Mouse (Mus musculus): Measurements from ENCODE around the gene Atp8a1. TPM values are rescaled to one million over a fixed set of nuclear protein-coding genes. Genes with fewer than 3 reads are reported as not detected.
A peak's percentile ranks its signal among the peaks of the same experiment; 100 is the strongest.

Atp8a1 gene
- polyA plus RNA-seq, 1 experiment from 2014 or later, result 17.8 TPM

- Histone ChIP-seq H3K27ac (ENCODE audit: low read depth, low read length) (peak overlapping the region; percentile 97; the same call in 1 of the 2 replicates), H3K27me3 (ENCODE audit: control insufficient read depth, insufficient read depth, low read length) (peaks cover 4% of the 10 kb centered on the region), H3K4me2 (replicated peaks; ENCODE audit: low read depth, low read length) (no peak overlapping the region; the same call in 1 of the 2 replicates), H3K4me3 (ENCODE audit: low read length) (no peak overlapping the region; the same call in 1 of the 2 replicates), H3K9me3 (ENCODE audit: control insufficient read depth, low read length) (no peaks in the 10 kb centered on the region), H3K9ac (ENCODE audit: low read depth, low read length) (no peak overlapping the region), H3K36me3 (ENCODE audit: control insufficient read depth, insufficient read depth, low read length) (no peaks in the 10 kb centered on the region; the same call in none of the 2 replicates), H3K4me1 (ENCODE audit: control insufficient read depth, insufficient read depth, low read length) (0 out of 2 replicates have a peak, but pooled peaks cover 9% of the 10 kb centered on the region)
- no peak for ATAC-seq (ENCODE audit: low FRiP score, low TSS enrichment)
- 12% methylated on average over 5 of the region's 5 CpGs for WGBS
Measured at GRCm38 (mm10) chr5:67605951-67606350, 241.3 kb downstream of the Atp8a1 start.

- Histone ChIP-seq H3K27me3 (ENCODE audit: control insufficient read depth, insufficient read depth, low read length) (no peaks in the 10 kb centered on the region), H3K4me1 (ENCODE audit: control insufficient read depth, insufficient read depth, low read length) (peaks cover 10% of the 10 kb centered on the region; the same call in 1 of the 2 replicates), H3K4me2 (replicated peaks; ENCODE audit: low read depth, low read length) (no peak overlapping the region), H3K27ac (ENCODE audit: low read depth, low read length) (no peak overlapping the region), H3K9ac (ENCODE audit: low read depth, low read length) (no peak overlapping the region), H3K9me3 (ENCODE audit: control insufficient read depth, low read length) (no peaks in the 10 kb centered on the region), H3K36me3 (ENCODE audit: control insufficient read depth, insufficient read depth, low read length) (no peaks in the 10 kb centered on the region), H3K4me3 (ENCODE audit: low read length) (no peak overlapping the region)
- ATAC-seq (ENCODE audit: low FRiP score, low TSS enrichment), result no peak
- 84% methylated on average over 9 of the region's 9 CpGs for WGBS
Measured at GRCm38 (mm10) chr5:67599935-67600334, 247.3 kb downstream of the Atp8a1 start.

GRCm38 (mm10) chr5:67595629-67596028, 251.6 kb downstream of the Atp8a1 start:
- H3K27me3 ChIP-seq (ENCODE audit: control insufficient read depth, insufficient read depth, low read length), result no peaks in the 10 kb centered on the region
- ATAC-seq (ENCODE audit: low FRiP score, low TSS enrichment), result peak; percentile 60; the same call in 1 of the 2 replicates
- WGBS, result 39% methylated on average over 7 of the region's 7 CpGs
- H3K9me3 ChIP-seq (ENCODE audit: control insufficient read depth, low read length), result no peaks in the 10 kb centered on the region
- H3K4me2 ChIP-seq (replicated peaks; ENCODE audit: low read depth, low read length), result no peak overlapping the region
- no peak overlapping the region for H3K4me3 ChIP-seq (ENCODE audit: low read length)
- peaks cover 1% of the 10 kb centered on the region; the same call in 1 of the 2 replicates for H3K4me1 ChIP-seq (ENCODE audit: control insufficient read depth, insufficient read depth, low read length)
- no peaks in the 10 kb centered on the region for H3K36me3 ChIP-seq (ENCODE audit: control insufficient read depth, insufficient read depth, low read length)
- no peak overlapping the region for H3K27ac ChIP-seq (ENCODE audit: low read depth, low read length)
- H3K9ac ChIP-seq (ENCODE audit: low read depth, low read length), result no peak overlapping the region; the same call in 1 of the 2 replicates

GRCm38 (mm10) chr5:67595070-67595469, 252.2 kb downstream of the Atp8a1 start:
- Histone ChIP-seq H3K4me2 (replicated peaks; ENCODE audit: low read depth, low read length) (no peak overlapping the region), H3K36me3 (ENCODE audit: control insufficient read depth, insufficient read depth, low read length) (no peaks in the 10 kb centered on the region), H3K4me3 (ENCODE audit: low read length) (no peak overlapping the region), H3K27ac (ENCODE audit: low read depth, low read length) (no peak overlapping the region), H3K9ac (ENCODE audit: low read depth, low read length) (no peak overlapping the region), H3K27me3 (ENCODE audit: control insufficient read depth, insufficient read depth, low read length) (no peaks in the 10 kb centered on the region), H3K4me1 (ENCODE audit: control insufficient read depth, insufficient read depth, low read length) (no peaks in the 10 kb centered on the region; the same call in 1 of the 2 replicates), H3K9me3 (ENCODE audit: control insufficient read depth, low read length) (no peaks in the 10 kb centered on the region)
- ATAC-seq (ENCODE audit: low FRiP score, low TSS enrichment), result no peak
- WGBS, result 67% methylated on average over 1 of the region's 1 CpGs

- no peak overlapping the region for H3K9ac ChIP-seq (ENCODE audit: low read depth, low read length)
- H3K27me3 ChIP-seq (ENCODE audit: control insufficient read depth, insufficient read depth, low read length), result no peaks in the 10 kb centered on the region
- peak overlapping the region; percentile 63; the same call in 1 of the 2 replicates for H3K27ac ChIP-seq (ENCODE audit: low read depth, low read length)
- H3K4me2 ChIP-seq (replicated peaks; ENCODE audit: low read depth, low read length), result no peak overlapping the region
- H3K36me3 ChIP-seq (ENCODE audit: control insufficient read depth, insufficient read depth, low read length), result no peaks in the 10 kb centered on the region
- 39% methylated on average over 6 of the region's 6 CpGs for WGBS
- no peak overlapping the region for H3K4me3 ChIP-seq (ENCODE audit: low read length)
- no peaks in the 10 kb centered on the region for H3K9me3 ChIP-seq (ENCODE audit: control insufficient read depth, low read length)
- no peaks in the 10 kb centered on the region for H3K4me1 ChIP-seq (ENCODE audit: control insufficient read depth, insufficient read depth, low read length)
- peak; percentile 83 for ATAC-seq (ENCODE audit: low FRiP score, low TSS enrichment)
Measured at GRCm38 (mm10) chr5:67579725-67580633, 267.3 kb downstream of the Atp8a1 start.

- Histone ChIP-seq H3K36me3 (ENCODE audit: control insufficient read depth, insufficient read depth, low read length) (no peaks in the 10 kb centered on the region), H3K4me3 (ENCODE audit: low read length) (no peak overlapping the region), H3K27me3 (ENCODE audit: control insufficient read depth, insufficient read depth, low read length) (no peaks in the 10 kb centered on the region), H3K9me3 (ENCODE audit: control insufficient read depth, low read length) (no peaks in the 10 kb centered on the region), H3K9ac (ENCODE audit: low read depth, low read length) (no peak overlapping the region), H3K27ac (ENCODE audit: low read depth, low read length) (no peak overlapping the region), H3K4me2 (replicated peaks; ENCODE audit: low read depth, low read length) (no peak overlapping the region), H3K4me1 (ENCODE audit: control insufficient read depth, insufficient read depth, low read length) (peaks cover 14% of the 10 kb centered on the region)
- 72% methylated on average over 2 of the region's 2 CpGs for WGBS
- no peak for ATAC-seq (ENCODE audit: low FRiP score, low TSS enrichment)
Measured at GRCm38 (mm10) chr5:67575705-67576104, 271.5 kb downstream of the Atp8a1 start.

- Histone ChIP-seq H3K4me3 (ENCODE audit: low read length) (no peak overlapping the region), H3K4me2 (replicated peaks; ENCODE audit: low read depth, low read length) (no peak overlapping the region), H3K27ac (ENCODE audit: low read depth, low read length) (peak overlapping the region; percentile 76; the same call in 1 of the 2 replicates), H3K9ac (ENCODE audit: low read depth, low read length) (no peak overlapping the region), H3K4me1 (ENCODE audit: control insufficient read depth, insufficient read depth, low read length) (peaks cover 14% of the 10 kb centered on the region), H3K27me3 (ENCODE audit: control insufficient read depth, insufficient read depth, low read length) (no peaks in the 10 kb centered on the region), H3K36me3 (ENCODE audit: control insufficient read depth, insufficient read depth, low read length) (no peaks in the 10 kb centered on the region), H3K9me3 (ENCODE audit: control insufficient read depth, low read length) (no peaks in the 10 kb centered on the region)
- ATAC-seq (ENCODE audit: low FRiP score, low TSS enrichment), result peak; percentile 55
- 70% methylated on average over 9 of the region's 9 CpGs for whole genome bisulfite sequencing
Measured at GRCm38 (mm10) chr5:67574039-67574438, 273.2 kb downstream of the Atp8a1 start.

GRCm38 (mm10) chr5:67572552-67573155, 274.6 kb downstream of the Atp8a1 start:
- peak; percentile 89 for ATAC-seq (ENCODE audit: low FRiP score, low TSS enrichment)
- no peak overlapping the region for H3K9ac ChIP-seq (ENCODE audit: low read depth, low read length)
- H3K4me1 ChIP-seq (ENCODE audit: control insufficient read depth, insufficient read depth, low read length), result peaks cover 14% of the 10 kb centered on the region
- no peak overlapping the region for H3K4me2 ChIP-seq (replicated peaks; ENCODE audit: low read depth, low read length)
- H3K27me3 ChIP-seq (ENCODE audit: control insufficient read depth, insufficient read depth, low read length), result no peaks in the 10 kb centered on the region
- 48% methylated on average over 6 of the region's 6 CpGs for WGBS
- no peaks in the 10 kb centered on the region for H3K36me3 ChIP-seq (ENCODE audit: control insufficient read depth, insufficient read depth, low read length)
- no peaks in the 10 kb centered on the region for H3K9me3 ChIP-seq (ENCODE audit: control insufficient read depth, low read length)
- no peak overlapping the region for H3K4me3 ChIP-seq (ENCODE audit: low read length)
- peak overlapping the region; percentile 43; the same call in 1 of the 2 replicates for H3K27ac ChIP-seq (ENCODE audit: low read depth, low read length)

Data from kidney, embryonic 14.5 days (tissue).